Mouse (Mus musculus) kidney, postnatal 36 days (tissue): ENCODE measurements around the gene Phldb3.

ENCODE experiments used
- DNase-seq, 2 experiments: peaks; one replicate each; pipeline ENCODE4 v3.0.0; 2021 to 2022; ENCODE audit warnings: mixed read lengths in 2 of 2

Gene Phldb3

GRCm38 (mm10) chr7:24610144-24610878 is at the start of gene Phldb3:
Phldb3 (plus strand) TSS chr7:24610763.
- peak; percentile 56 to 70 for DNase-seq

- DNase-seq = no peak
These were observed 49.1 kb upstream of the Phldb3 start for GRCm38 (mm10) chr7:24561450-24561849.

- no peak for DNase-seq
These were observed 47.2 kb upstream of the Phldb3 start for GRCm38 (mm10) chr7:24563191-24563836.

GRCm38 (mm10) chr7:24563837-24564206 is 46.7 kb upstream of the Phldb3 start:
- DNase-seq = no peak

- peak; percentile 64 to 90 for DNase-seq
These were observed 45.8 kb upstream of the Phldb3 start for GRCm38 (mm10) chr7:24564607-24565265.

- DNase-seq = peak in 1 of 2 experiments; percentile 65
These were observed 44.9 kb upstream of the Phldb3 start for GRCm38 (mm10) chr7:24565627-24566026.

- no peak for DNase-seq
These were observed 44.4 kb upstream of the Phldb3 start for GRCm38 (mm10) chr7:24566206-24566605.

GRCm38 (mm10) chr7:24568512-24568911 is 42.1 kb upstream of the Phldb3 start:
- no peak for DNase-seq

GRCm38 (mm10) chr7:24571071-24571470 is 39.5 kb upstream of the Phldb3 start:
- DNase-seq = no peak

GRCm38 (mm10) chr7:24572455-24572854 is 38.1 kb upstream of the Phldb3 start:
- DNase-seq = peak in 1 of 2 experiments; percentile 28

- DNase-seq = peak; percentile 83 to 90
These were observed 36.3 kb upstream of the Phldb3 start for GRCm38 (mm10) chr7:24574224-24574796.

GRCm38 (mm10) chr7:24577811-24578210 is 32.8 kb upstream of the Phldb3 start:
- DNase-seq = no peak

GRCm38 (mm10) chr7:24584876-24585275 is 25.7 kb upstream of the Phldb3 start:
- DNase-seq = no peak

GRCm38 (mm10) chr7:24585995-24586394 is 24.6 kb upstream of the Phldb3 start:
- no peak for DNase-seq

GRCm38 (mm10) chr7:24586828-24587227 is 23.7 kb upstream of the Phldb3 start:
- no peak for DNase-seq

GRCm38 (mm10) chr7:24587330-24588105 is 23.0 kb upstream of the Phldb3 start, which contains the start of the genes Ethe1 and Zfp575:
Ethe1 (plus strand) TSS chr7:24587543.
Zfp575 (minus strand) TSS chr7:24587641.
- peak in 1 of 2 experiments; percentile 51 for DNase-seq

- DNase-seq = peak; percentile 87 to 90
These were observed 22.2 kb upstream of the Phldb3 start for GRCm38 (mm10) chr7:24588336-24588735.

- no peak for DNase-seq
These were observed 18.8 kb upstream of the Phldb3 start for GRCm38 (mm10) chr7:24591735-24592134.

GRCm38 (mm10) chr7:24592163-24592562 is 18.4 kb upstream of the Phldb3 start:
- peak; percentile 38 to 51 for DNase-seq

- no peak for DNase-seq
These were observed 17.8 kb upstream of the Phldb3 start for GRCm38 (mm10) chr7:24592781-24593180.

GRCm38 (mm10) chr7:24593621-24594308 is 16.8 kb upstream of the Phldb3 start:
- DNase-seq = peak; percentile 79 to 91

GRCm38 (mm10) chr7:24594309-24594803 is 16.2 kb upstream of the Phldb3 start:
- peak in 1 of 2 experiments; percentile 43 for DNase-seq
